Mouse (Mus musculus): ENCODE measurements at regions not wholly inside any gene's neighbourhood (a gene's known extent, or its start where the extent isn't known, plus 50 kb on each side); places are given as distances from the start of the nearest gene placed in this dataset.
"Not testable (repeated sequence)": the region's sequence is repeated elsewhere in the genome, so short reads cannot be mapped to it uniquely, and the experiment has no call there.

DNA sequence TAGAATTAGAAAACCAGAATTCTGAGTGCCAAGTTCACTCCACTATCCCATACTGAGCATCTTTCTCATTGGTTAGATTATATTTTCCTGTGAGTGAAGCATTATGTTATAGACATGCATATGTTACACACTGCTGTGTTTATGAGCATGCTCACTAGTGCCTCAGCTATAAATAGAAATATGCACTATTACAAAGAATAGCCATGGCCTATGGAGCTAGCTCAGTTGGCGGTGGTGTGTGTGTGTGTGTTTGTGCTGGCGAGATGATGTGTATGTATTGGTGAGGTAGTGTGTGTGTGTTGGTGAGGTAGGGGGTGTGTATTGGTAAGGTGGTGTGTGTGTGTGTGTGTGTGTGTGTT, 106.2 kb downstream of the Sec31a start:
- DNase-seq (ENCODE audit: low spot score in 2 of 2), result no peak

DNA sequence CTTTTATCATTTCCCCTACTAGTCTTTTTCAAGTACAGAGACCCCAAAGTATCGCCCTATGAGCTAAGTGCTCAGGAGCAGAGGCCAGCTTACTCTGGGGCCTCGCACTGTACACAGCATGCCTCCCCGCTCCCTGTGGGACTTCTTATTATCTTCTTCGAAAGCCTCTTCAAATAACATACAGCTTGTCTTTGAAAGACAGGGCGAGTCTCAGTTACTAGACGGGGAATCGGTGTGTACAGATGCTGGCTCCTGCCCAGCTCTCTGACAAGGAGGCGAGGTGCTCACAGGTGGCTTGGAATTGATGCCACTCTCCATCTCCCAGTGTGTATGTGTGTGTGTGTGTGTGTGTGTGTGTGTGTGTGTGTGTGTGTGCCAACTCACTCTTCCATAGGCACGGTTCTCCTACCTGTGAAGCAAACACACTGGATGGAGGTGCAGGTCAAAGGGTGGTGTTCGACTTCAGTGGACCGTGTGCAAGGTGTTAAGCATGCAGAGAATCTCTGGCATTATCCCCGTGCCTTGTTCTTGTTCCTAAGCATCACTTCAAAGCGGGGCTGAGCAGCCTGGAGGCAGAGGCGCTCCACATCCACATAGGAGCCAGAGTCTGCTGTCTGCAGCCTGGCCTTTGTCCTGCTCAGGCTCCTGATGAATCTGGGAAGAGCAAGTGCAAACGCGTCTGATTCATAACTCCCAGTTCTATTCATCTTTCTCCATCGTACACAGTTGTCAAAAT, 106.8 kb downstream of the Sec31a start:
- no peak for DNase-seq (ENCODE audit: low spot score in 2 of 2)

DNA sequence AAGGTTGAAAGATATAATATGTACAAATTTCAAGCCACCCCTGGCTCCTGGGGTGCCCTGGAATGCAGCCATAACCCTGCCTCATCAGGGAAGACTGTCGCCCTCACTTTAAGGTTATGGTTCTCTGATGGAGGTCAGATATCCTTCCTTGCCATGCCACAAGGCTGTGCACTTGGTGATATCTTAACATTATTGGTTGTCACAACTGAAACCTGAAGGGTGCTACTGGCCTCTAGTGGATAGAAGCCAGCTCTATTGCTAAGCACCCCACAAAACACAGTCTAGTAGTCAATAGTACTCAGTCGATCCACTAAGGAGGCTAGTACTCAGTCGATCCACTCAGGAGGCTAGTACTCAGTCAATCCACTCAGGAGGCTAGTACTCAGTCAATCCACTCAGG, 111.6 kb downstream of the Sec31a start:
- no peak for DNase-seq (ENCODE audit: low spot score in 2 of 2)

DNA sequence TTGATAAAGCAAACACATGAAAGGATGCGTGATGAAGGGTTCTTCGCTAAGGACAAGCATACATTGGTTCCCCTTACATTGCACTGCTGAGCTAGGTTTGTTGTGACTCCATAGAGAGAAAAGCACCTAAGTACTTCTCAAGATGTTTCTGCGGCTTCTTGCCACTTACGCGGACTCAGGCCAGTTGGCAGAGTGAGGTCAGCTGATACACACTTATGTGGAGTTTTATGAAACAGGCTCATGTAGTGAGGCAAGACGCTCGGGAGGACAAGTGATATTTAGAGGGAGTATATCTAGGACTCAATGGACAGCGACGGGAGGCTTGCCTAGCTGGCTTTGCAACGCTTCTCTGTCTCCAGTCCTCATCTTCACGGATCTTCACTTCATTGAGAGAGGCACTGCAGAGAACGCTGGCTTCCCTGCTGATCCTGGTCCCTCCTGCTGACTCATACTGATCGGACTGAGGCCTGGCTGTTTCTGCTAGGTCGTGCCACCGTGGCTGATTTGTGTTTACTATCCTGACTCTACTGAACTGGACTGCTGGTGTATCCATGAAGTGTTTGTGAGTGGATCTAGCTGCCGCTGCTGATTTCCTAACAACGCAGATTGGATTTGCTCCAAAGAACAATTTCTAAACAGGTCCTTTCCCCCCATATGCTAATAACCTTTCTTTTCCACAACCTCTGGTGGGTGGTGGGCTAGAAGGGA, 113.8 kb downstream of the Sec31a start:
- DNase-seq (ENCODE audit: low spot score in 2 of 2), result no peak

DNA sequence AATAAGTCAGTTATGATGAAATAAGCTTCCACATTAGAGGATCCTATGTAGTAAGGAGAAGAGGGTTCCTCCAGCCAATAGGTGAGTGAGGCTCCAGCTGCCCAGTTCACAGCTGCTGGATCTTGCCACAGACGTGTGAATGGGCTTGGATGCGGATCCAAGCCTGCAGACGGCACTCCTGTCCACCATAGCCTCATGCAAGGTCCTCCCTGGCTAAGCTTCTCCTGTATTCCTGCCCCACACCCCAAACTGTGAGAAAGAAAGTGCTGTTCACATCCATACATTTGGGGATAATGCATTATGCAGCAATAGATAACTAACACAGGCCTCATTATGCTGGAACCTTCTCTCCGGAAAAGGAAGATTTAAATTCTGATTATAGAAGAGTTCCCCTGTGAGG, 116.9 kb downstream of the Sec31a start:
- no peak for DNase-seq (ENCODE audit: low spot score in 2 of 2)

DNA sequence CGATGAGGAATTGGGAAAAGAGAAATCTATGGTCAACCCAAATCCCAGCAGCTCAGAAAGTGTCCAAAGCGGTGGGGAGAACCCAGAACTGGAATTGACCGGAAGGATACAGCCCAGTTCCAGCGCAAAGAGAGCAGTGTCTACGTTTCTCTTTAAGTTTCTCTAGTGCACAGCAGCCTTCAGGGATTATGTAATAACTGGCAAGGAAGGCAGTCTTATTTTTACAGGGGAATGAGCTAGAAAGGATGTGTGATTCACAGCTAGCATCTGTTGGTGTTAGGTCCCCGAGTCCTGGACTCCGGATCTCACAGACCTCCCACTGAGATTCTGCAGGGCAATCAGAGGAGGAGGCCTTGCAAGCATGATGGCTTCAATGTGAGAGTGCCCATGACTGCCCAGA, 121.8 kb downstream of the Sec31a start:
- DNase-seq (ENCODE audit: low spot score in 2 of 2), result no peak

DNA sequence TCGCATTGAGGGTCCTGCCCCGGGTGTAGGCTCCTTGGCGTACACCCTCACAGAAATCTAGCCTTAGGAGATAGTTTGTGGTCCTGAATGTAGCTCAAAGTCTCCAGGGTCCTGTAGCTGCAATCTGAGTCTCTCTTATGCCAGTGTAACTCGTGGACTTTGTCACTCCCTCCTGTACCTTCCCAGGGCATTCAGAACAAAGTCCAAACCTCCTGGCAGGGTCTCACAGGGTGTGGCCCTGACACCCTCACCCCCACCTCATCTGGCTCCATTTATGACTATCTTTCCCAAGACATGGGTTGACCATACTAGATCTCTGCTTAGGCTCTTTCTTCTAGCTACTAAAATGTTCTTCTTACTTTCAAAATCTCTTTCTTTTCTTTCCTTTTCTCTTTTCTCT, 120.6 kb upstream of the Tmem150c start:
- DNase-seq (ENCODE audit: low spot score in 2 of 2), result no peak

DNA sequence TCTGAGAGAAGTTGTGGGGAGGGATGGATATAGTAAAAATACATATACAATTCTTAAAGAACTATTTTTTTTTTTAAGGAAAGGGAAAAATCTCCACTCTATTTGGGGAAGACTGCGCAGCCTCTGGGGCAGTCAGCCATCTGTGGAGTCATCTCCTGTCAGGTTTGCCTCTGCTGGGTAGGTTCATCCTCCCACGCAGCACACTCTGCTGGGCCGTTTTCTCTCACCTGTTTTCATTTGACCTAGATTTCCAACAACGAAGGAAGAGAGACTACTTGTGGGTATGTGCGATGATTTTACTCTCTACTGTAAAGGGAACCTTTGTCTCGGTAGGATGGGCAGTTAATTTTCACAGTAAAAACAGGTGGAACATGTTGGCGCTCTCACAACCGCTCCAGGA, 119.9 kb upstream of the Tmem150c start:
- no peak for DNase-seq (ENCODE audit: low spot score in 2 of 2)

DNA sequence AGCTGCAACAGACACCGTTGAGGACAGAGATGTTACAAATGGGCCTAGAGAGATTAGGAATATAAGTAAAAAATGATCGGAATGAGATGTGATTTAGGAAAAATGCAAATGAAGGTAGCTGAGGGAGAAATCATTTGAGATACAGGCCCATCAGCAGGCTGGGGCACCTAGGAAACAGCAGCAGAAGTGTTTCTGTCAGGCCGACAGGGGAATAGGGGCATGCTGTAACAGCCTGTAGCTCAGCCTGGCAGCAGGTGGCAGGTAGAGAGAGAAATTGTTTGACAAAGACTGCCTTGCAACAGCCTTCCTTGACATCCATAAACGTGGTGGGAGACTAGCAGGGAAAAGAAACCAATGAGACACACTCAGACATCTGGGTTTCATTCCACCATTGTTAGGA, 115.1 kb upstream of the Tmem150c start:
- no peak for DNase-seq (ENCODE audit: low spot score in 2 of 2)

DNA sequence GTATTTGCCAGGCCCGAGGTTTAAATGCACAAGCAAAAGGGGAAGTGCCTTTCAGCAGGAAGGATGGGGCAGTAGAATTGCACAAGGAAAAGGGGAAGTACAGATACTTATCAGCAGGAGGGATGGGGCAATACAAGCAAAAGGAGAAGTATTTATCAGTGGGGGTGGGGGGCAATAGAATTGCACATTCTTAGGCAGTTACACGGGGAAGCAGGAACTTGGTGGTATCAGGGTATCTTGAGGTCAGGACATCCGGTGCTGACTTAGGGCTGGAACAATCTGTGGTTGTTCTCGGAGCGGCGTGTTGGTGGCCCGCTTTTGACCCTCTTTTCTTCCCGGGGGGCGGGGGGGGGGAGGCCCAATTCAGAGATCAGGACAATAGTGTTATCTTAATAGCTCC, 112.4 kb upstream of the Tmem150c start:
- DNase-seq (ENCODE audit: low spot score in 2 of 2), result not testable (repeated sequence)

DNA sequence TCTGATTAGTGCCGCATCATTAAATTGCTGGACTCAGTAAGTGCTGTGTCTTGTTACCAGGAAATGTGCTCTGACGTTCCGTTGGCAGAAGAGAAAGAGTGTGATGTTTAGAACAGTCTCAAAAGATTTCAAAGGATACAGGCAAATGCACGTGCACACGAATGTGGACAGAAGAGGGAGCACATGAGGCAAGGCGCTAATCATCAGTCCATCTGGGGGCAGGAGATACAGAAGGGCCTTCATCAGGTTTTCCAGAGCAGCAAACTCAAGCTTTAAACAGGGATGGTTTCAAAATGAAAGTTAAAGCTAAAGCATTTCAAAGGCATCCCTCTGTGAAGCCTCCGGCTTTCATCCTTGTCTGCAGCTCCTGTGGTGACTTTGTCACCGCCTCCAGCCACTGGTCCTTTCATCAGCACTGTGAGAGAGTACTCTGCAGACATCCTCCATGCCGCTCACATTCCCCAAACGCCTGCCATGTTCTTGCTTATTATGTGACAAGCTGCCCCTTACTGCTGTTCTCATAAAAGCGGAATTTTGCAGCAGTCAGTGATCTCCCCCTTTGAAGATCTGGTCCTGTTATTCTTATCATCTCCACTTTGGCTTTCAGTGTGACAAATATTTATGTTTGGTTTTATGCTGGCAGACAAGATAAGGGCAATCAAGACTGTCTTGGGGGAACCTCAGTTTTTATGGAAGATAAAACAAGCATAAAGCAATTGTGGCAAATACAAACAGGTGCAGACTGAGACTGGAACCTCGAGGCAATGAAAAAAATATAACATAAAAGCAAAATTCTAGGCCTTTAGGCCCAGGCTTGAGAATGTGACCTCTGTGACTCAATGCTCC, 111.5 kb upstream of the Tmem150c start:
- no peak for DNase-seq (ENCODE audit: low spot score in 2 of 2)

DNA sequence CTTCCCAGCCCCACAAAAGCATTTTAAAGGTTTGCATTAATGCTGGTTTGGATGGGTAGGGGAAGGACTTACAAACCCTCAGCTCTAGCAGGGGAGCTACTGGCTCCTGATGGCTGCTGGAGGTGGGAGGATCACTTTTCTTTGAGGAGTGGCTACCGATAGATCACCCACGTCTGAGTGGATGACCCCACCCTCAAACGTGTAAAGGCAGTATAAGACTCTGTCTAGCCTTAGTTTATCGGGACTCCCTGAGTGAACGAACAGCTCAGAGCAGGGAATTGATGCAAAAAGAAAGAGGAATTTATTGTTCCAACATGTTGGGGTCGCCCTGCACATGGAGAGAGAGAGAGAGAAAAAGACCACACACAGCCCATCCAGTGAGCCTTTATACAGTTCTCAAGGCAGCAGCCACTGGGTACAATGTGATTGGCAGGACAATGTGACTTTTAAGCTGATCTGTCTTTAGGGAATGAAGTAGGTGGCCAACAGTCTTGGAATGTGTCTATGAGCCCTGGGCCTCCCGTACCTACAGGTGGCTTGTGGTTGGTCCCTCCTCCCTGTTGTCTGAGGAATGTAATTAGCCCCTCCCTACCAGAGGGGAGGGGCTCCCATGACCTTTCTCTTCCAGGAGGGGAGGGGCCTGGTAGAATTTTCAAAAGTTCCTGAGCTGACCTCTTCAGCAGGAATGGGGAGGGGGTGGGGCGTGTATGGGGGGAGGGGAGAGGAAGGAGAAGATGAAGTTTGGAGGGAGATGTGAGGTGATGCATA, 108.7 kb upstream of the Tmem150c start:
- DNase-seq (ENCODE audit: low spot score in 2 of 2), result no peak

DNA sequence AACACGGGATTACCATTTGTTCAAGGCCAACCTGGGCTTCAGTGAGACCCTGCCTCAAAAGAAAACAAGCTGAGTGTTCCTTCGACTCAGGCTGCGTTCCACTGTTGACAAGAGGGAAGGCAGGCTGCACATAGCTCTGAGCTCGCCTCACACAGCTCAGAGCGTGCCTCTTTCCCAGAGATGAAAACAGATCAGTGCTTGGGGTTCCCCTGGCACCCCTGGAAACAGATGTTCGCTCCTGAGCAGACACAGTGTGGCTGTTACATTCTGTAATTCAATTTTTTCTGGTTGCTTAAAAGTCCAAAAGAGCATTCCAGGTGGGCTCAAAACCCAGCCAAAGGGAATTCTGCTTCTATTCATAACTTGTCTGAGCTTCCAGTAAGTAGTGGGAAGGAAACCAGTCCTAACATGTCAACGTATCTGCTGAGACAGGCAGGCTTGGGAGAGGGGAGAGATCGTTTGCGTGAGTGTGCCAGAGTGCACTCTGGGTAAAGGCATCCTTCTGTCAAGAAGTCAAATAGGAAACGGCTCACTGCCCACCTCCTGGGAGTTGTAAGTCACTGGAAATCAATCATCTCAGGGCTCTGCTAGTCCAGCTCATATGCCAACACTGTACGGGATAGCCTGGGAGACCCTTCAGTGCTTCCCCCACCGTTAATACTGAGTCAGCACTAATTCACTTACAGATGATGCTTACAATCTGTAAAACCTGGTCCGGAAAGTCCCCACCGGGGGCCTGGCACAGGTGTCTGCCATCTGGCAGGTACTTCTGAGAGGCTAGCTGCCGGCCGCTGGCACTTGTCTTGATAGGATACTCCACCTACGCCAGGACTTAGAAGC, 107.3 kb upstream of the Tmem150c start:
- DNase-seq (ENCODE audit: low spot score in 2 of 2), result no peak

DNA sequence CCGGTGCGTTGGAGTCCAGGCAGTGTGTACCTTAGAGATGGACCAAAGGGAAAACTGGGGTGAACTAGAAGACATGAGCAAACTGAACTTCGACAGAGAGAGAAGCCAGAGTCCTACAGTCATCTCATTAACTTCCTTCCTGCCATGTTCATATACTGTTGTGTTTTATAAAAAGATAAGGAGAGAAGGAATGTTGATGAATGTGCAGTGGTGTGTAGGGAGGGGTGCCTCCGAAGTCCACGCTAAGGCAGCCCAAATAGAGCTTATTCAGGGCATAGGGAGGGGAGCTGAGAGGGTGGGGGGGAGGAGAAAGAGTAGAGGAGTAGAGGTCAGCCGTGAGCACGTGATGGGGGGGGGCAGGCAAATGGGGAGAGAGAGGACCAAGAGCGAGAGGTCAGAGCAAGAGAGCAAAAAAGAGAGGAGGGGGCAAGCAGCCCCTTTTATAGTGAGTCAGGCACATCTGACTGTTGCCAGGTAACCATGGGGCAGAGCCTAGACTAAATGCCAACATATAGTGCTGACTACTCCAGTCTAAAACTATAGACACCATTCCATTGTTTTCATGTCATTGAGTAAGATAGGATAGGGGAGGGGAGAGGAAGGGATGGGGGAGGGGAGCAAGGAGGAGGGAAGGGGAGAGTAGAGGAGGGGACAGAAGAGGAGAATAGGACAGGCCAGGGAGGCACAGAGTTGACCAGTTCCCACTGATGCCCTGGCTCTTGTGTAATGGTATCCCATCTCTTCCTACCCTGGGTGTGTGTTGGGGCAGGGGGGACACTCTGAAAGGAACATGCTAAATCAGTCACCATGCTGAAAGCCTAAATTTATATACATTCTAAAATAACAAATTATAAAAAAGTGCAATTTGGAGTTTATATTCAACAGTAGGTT, 100.4 kb upstream of the Tmem150c start:
- no peak for DNase-seq (ENCODE audit: low spot score in 2 of 2)

DNA sequence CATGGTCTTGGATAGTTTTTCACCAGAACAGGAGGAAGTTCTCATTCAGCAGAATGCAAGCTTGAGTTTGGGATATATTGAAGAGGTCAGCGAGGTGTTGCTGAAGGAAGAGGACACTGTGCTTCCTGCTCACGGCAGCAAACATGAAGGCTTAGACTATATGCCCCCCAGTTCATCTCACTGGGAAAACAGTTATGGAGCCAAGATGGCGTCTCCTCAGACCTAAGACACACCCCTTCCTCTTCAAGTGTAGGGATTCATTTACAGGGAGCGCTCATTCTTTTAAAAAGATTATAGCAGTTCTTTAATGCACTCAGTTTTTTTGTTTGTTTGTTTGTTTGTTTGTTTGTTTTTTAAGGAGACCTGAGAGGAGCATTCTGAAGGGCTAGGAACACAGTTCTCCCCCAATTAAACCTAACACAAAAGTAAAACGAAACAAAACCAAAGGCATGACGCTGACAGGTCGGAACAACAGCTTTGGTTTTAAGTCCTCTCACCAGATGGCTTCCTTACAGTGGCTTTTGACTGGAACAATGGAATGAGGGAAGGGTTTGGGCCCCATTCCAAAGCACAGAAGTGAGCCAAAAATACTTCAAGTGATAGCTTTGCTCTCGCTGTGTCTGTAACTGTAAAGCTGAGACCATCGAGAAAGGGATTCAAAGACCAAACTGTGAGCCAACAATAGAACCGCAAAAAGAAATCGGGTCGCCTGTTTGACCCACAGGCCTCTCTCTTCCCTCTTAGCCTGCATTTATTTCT, 99.5 kb upstream of the Tmem150c start:
- DNase-seq (ENCODE audit: low spot score in 2 of 2), result peak in 1 of 2 experiments; percentile 51

DNA sequence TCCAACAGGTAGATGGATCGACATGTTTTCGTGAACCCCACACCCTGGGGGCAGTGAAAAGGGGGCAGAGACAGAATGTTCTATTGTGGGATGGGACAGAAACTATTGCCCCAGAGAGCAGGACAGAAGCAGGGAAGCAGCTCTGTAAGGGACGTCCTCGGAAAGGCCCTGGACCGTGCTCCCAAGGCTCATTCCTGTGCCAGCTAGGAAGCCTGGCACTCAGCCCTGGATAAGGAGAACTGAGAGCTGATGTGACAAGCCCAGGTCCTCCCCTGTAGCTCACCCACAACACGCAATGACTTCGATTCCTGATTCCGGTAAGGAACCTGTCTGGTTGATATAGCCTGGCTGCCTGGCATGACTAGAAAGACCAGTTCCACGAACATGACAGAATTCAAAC, 95.7 kb upstream of the Tmem150c start:
- DNase-seq (ENCODE audit: low spot score in 2 of 2), result no peak

DNA sequence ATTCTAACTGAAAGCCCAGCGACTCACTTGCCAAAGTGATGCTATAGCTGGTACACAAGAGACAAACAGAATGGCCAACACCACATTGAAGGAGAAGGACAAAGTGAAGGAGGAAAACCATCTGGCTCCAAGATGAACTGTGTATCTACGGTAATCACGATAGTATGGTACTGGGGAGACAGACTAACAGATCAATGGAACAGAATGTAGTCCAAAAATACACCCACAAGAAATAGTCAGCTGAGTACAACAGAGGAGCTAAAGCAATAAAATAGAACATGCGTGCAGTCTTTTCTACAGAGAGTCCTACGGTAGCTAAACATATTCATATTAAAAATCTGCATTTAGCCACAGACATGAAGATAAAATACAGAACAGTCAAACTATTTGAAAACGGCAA, 92.4 kb upstream of the Tmem150c start:
- DNase-seq (ENCODE audit: low spot score in 2 of 2), result no peak

DNA sequence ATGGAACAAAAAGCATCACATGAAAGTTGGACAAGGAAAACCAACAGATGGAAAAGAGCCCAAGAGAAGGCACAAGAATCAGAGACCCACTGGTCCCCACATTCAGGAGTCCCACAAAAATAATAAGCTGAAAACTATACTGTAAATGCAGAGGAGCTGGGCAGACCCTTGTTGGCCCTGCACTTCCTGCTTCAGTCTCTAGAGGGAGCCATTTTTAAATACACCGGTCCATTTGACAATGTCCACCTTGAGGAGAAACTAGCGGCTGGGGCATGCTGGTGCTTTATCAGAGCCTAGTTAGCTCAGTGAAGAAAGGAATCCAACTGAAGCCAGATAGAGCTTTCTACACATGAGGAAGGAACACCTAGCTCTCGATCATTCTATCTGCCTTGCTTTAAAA, 90.1 kb upstream of the Tmem150c start:
- DNase-seq (ENCODE audit: low spot score in 2 of 2), result no peak

DNA sequence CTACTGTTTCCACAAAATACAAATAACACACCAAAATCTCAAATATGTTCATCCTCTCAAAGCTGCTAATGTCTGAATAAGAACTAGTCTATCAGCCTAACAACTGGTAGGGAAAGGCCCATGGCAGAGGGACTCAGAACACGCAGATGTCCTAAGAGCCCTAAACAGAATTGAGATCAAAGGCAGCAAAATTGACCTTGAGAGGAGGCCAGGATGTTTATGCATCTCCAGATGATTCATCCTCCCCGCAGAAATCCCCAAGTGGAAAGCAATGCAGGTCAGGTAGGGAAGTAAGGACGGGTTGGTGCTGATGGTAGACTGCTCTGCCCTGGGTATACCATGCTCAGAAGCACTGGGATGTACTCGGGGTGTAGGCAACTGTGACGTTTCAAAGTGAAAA, 89.0 kb upstream of the Tmem150c start:
- DNase-seq (ENCODE audit: low spot score in 2 of 2), result no peak
